In the genomic region with DNA sequence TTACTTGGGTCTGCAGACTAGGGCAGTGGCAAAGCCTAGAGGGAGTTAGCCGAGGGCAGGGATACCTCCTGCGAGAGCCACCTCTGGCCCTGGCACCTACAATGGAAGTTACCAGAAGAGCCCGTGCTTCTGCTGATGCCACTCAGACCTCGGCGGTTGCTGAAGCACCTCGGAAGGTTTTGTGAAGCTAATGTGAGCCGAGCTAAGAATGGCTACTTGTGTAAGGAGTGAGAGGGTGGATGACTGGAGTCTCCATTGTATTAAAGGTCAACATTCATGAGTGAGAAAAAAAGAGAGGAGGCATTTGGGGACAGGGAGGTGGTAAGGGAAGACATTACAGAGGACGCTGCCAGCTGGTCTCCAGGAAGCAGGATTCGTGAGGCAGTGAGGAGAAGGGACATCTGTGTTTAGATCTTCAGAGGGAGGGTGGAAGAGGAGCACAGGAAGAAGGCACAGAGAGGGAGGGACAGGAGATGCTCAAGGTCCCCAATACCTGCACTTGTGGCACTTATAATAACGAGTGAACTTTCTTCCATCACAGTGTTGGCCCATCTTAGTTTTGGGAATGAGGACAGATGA, we compare ENCODE assay signal across 24 mouse cellular contexts.
DNase-seq lines count a peak whose midpoint lies in the region; ATAC-seq and TF ChIP-seq lines count a peak whose summit lies in the region.
"Had no signal": no experiment of that assay in that cellular context is flagged by ENCODE, and none has a peak within 500 bp of the region (broad histone marks: within the 10 kb centered on the region; RNA-seq: fewer than 3 reads in every experiment).

No protein-coding gene starts in this region.

- H3K4me1 ChIP-seq in midbrain, embryonic 10.5 days: peaks cover 5% of the 10 kb centered on the region; the same call in 1 of the 2 replicates
- H3K4me1 ChIP-seq in midbrain, postnatal 0 days (ENCODE audit: insufficient read depth, low read length): no peaks in the 10 kb centered on the region
- H3K4me1 ChIP-seq: embryonic facial prominence, embryonic 13.5 days; embryonic facial prominence, embryonic 15.5 days; forebrain, embryonic 10.5 days; forebrain, embryonic 12.5 days had no signal

- WGBS in midbrain, embryonic 10.5 days: 90% methylated on average over 10 of the region's 10 CpGs
- WGBS in midbrain, postnatal 0 days: 87% methylated on average over 10 of the region's 10 CpGs

- H3K9ac ChIP-seq in midbrain, postnatal 0 days (replicated peaks; ENCODE audit: low read length, poor library complexity, severe bottlenecking): no peak overlapping the region
- H3K9ac ChIP-seq: embryonic facial prominence, embryonic 13.5 days; embryonic facial prominence, embryonic 15.5 days; forebrain, embryonic 12.5 days had no signal

- DNase-seq in frontal cortex, postnatal 36 days (ENCODE audit: low spot score in 2 of 2): peak; percentile 9 to 10
- no peak for DNase-seq in frontal cortex, postnatal 14 days (ENCODE audit: low spot score in 2 of 2)
- DNase-seq in midbrain, embryonic 10.5 days (ENCODE audit: low spot score): no peak
- no peak for DNase-seq in midbrain, postnatal 0 days (ENCODE audit: low spot score)
- peak; percentile 50 for DNase-seq in brain, adult 2 months (ENCODE audit: low read depth, low spot score)
- DNase-seq in T-cell, adult 2 months (ENCODE audit: low spot score): no peak
- DNase-seq: adrenal gland, adult 8-10 months; adrenal gland, postnatal 14 days; adrenal gland, postnatal 36 days; cerebellum, adult 11 months; cerebellum, adult 18-20 months; cerebellum, adult 8-10 months; cerebellum, adult 9-11 months; cerebellum, postnatal 14 days; cerebellum, postnatal 36 days; embryo, embryonic 11 days had no signal

- no peaks in the 10 kb centered on the region for H3K9me3 ChIP-seq in midbrain, embryonic 10.5 days (replicated peaks)
- no peaks in the 10 kb centered on the region for H3K9me3 ChIP-seq in midbrain, postnatal 0 days (ENCODE audit: low read length)
- H3K9me3 ChIP-seq: embryonic facial prominence, embryonic 13.5 days; embryonic facial prominence, embryonic 15.5 days; forebrain, embryonic 10.5 days; forebrain, embryonic 12.5 days had no signal

- H3K4me3 ChIP-seq in midbrain, embryonic 10.5 days: no peak overlapping the region
- no peak overlapping the region for H3K4me3 ChIP-seq in midbrain, postnatal 0 days (ENCODE audit: low read depth, low read length)
- H3K4me3 ChIP-seq: embryonic facial prominence, embryonic 13.5 days; embryonic facial prominence, embryonic 15.5 days; erythroblast, embryonic 14.5 days; forebrain, embryonic 10.5 days; forebrain, embryonic 12.5 days had no signal

- no peak for TF ChIP-seq CTCF in midbrain, postnatal 0 days (IDR thresholded peaks at IDR 0.05)

- H3K36me3 ChIP-seq in midbrain, embryonic 10.5 days: no peaks in the 10 kb centered on the region
- no peaks in the 10 kb centered on the region for H3K36me3 ChIP-seq in midbrain, postnatal 0 days (ENCODE audit: insufficient read depth, low read length)
- H3K36me3 ChIP-seq: embryonic facial prominence, embryonic 13.5 days; embryonic facial prominence, embryonic 15.5 days; forebrain, embryonic 10.5 days; forebrain, embryonic 12.5 days had no signal

- peak overlapping the region; percentile 33; the same call in 1 of the 2 replicates for H3K27ac ChIP-seq in midbrain, embryonic 10.5 days (replicated peaks)
- H3K27ac ChIP-seq in midbrain, postnatal 0 days (ENCODE audit: low read depth, low read length): no peak overlapping the region
- H3K27ac ChIP-seq: embryonic facial prominence, embryonic 13.5 days; embryonic facial prominence, embryonic 15.5 days; forebrain, embryonic 10.5 days; forebrain, embryonic 12.5 days had no signal

- no peaks in the 10 kb centered on the region for H3K27me3 ChIP-seq in midbrain, embryonic 10.5 days (ENCODE audit: low read depth, poor library complexity, severe bottlenecking)
- no peaks in the 10 kb centered on the region for H3K27me3 ChIP-seq in midbrain, postnatal 0 days (ENCODE audit: insufficient read depth, low read length)
- H3K27me3 ChIP-seq: embryonic facial prominence, embryonic 13.5 days; embryonic facial prominence, embryonic 15.5 days; forebrain, embryonic 12.5 days had no signal

- no peak for ATAC-seq in midbrain, postnatal 0 days (ENCODE audit: low FRiP score)
- ATAC-seq: activated CD4-positive, CD25-positive, alpha-beta regulatory T cell, adult 4 months; forebrain, embryonic 14.5 days; forebrain, embryonic 16.5 days had no signal

- H3K4me2 ChIP-seq in midbrain, postnatal 0 days (ENCODE audit: low read depth, low read length, poor library complexity, severe bottlenecking): no peak overlapping the region
- H3K4me2 ChIP-seq: embryonic facial prominence, embryonic 13.5 days; embryonic facial prominence, embryonic 15.5 days; forebrain, embryonic 12.5 days had no signal

Comparison
In these comparisons a context has a peak if more than half of its experiments do, and no peak if none do; other contexts are left out.
1. DNase-seq: peak in frontal cortex, postnatal 36 days (2 of 2) and brain, adult 2 months (single experiment); none in frontal cortex, postnatal 14 days (0 of 2), midbrain, embryonic 10.5 days (single experiment), midbrain, postnatal 0 days (single experiment) and T-cell, adult 2 months (single experiment).